Mouse (Mus musculus) embryonic facial prominence, embryonic 13.5 days (tissue): ENCODE measurements around the gene Med10. TPM values are rescaled to one million over a fixed set of nuclear protein-coding genes. Genes with fewer than 3 reads are reported as not detected.

Source experiments
- ATAC-seq: fragments of 200-750 bp; cut with Nextera tagmentation; 2 replicates; pipeline ENCODE4 v1.8.0; 2017; ENCODE audit warnings: low read depth; ENCODE audit not compliant: insufficient number of reproducible peaks, insufficient read depth, low FRiP score, low TSS enrichment
- H3K27ac ChIP-seq: fragments of 300-500 bp; sonication (generic); 2 replicates; pipeline ENCODE4 v1.5.1; 2015; ENCODE audit warnings: moderate library complexity, mild to moderate bottlenecking, inconsistent platforms
- H3K27me3 ChIP-seq: fragments of 300-500 bp; sonication (generic); 2 replicates; pipeline ENCODE4 v1.6.1; 2015; ENCODE audit warnings: mild to moderate bottlenecking, inconsistent platforms
- H3K36me3 ChIP-seq: fragments of 300-500 bp; sonication (generic); 2 replicates; pipeline ENCODE4 v1.6.1; 2015; ENCODE audit warnings: mild to moderate bottlenecking, inconsistent platforms
- H3K4me1 ChIP-seq: fragments of 300-500 bp; sonication (generic); 2 replicates; pipeline ENCODE4 v1.6.1; 2015; ENCODE audit warnings: inconsistent platforms
- H3K4me2 ChIP-seq: fragments of 300-500 bp; sonication (generic); 2 replicates; pipeline ENCODE4 v1.6.1; 2015; ENCODE audit warnings: moderate library complexity, mild to moderate bottlenecking, inconsistent platforms
- H3K4me3 ChIP-seq: fragments of 300-500 bp; sonication (generic); 2 replicates; pipeline ENCODE4 v1.5.1; 2015; ENCODE audit warnings: mild to moderate bottlenecking, inconsistent platforms
- H3K9ac ChIP-seq: fragments of 300-500 bp; sonication (generic); 2 replicates; pipeline ENCODE4 v1.6.1; 2015; ENCODE audit warnings: mild to moderate bottlenecking, inconsistent platforms
- H3K9me3 ChIP-seq: fragments of 300-500 bp; sonication (generic); 2 replicates; pipeline ENCODE4 v1.6.1; 2016; ENCODE audit warnings: inconsistent platforms
- WGBS: fragments of 180-500 bp; shearing (Covaris S2); methylation state at CpG from one replicate; pipeline ENCODE4 v1.1.7; 2015; ENCODE audit warnings: mixed read lengths; 5-methylcytosine and 5-hydroxymethylcytosine counted together
- polyA plus RNA-seq: library from polyadenylated mRNA; unstranded; fragments of >200 nt; fragmentation: Nextera tagmentation; extraction: Ambion mirVana; gene quantifications from 2 replicates; pipeline ENCODE4 v1.2.1, GENCODE M21; 2015

Gene Med10
- polyA plus RNA-seq, 1 experiment from 2014 or later, result 151 TPM

GRCm38 (mm10) chr13:69794808-69795207 lies 7.4 kb upstream of the Med10 start:
- H3K36me3 ChIP-seq, result no peaks in the 10 kb centered on the region
- no peaks in the 10 kb centered on the region for H3K4me1 ChIP-seq
- H3K9ac ChIP-seq, result no peak overlapping the region
- H3K4me2 ChIP-seq, result no peak overlapping the region
- ATAC-seq, result no peak
- H3K27me3 ChIP-seq, result peaks cover 6% of the 10 kb centered on the region
- no peak overlapping the region for H3K27ac ChIP-seq
- WGBS, result 65% methylated on average over 7 of the region's 7 CpGs
- no peaks in the 10 kb centered on the region for H3K9me3 ChIP-seq
- no peak overlapping the region for H3K4me3 ChIP-seq

DNA sequence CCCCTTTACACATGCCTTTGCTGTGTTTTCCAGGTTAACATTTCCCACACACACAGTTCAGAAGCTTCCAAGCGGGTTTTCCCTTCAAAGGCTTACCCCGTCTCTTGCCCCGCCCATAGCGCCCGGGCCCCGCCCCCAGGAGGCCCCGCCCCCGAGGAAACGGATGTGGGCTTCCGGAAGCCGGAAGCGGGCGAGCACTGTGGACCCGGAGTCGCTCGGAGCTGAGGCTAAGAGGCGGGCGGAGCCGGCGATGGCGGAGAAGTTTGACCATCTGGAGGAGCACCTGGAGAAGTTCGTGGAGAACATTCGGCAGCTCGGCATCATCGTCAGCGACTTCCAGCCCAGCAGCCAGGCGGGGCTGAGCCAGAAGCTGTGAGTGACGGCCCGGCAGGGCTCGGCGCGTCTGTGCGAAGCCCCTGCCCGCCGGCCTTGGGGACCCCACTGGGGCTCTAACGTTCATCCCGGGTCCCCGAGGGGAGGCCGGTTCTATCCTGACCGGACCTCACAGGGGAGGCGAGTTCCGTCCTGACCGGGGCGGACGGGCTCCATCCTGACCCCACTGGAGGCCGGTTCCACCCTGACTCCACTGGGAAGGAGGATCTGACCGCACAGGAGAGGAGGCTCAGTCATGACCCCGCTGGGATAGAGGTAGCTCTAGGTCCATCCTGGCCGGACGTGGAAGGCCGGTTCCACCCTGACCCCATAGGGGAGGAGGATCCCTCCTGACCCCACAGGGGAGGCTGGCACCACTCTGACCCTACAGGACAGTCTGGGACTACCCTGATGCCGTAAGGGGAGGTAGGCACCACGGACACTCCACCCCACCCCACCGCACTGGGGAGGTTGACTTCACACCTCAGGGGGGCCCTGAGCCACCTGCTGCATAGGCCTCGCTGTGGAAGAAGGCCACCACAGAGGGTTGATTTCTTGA lies 7.8 kb downstream of the Med10 start:
- no peaks in the 10 kb centered on the region for H3K9me3 ChIP-seq
- no peak overlapping the region for H3K27ac ChIP-seq
- peak; percentile 90 for ATAC-seq
- peaks cover 33% of the 10 kb centered on the region for H3K36me3 ChIP-seq
- no peaks in the 10 kb centered on the region for H3K27me3 ChIP-seq
- peak overlapping the region; percentile 95 for H3K4me3 ChIP-seq
- peaks cover 12% of the 10 kb centered on the region for H3K4me1 ChIP-seq
- H3K4me2 ChIP-seq, result peak overlapping the region; percentile 97
- peak overlapping the region; percentile 94 for H3K9ac ChIP-seq
- WGBS, result 1% methylated on average over 55 of the region's 55 CpGs

DNA sequence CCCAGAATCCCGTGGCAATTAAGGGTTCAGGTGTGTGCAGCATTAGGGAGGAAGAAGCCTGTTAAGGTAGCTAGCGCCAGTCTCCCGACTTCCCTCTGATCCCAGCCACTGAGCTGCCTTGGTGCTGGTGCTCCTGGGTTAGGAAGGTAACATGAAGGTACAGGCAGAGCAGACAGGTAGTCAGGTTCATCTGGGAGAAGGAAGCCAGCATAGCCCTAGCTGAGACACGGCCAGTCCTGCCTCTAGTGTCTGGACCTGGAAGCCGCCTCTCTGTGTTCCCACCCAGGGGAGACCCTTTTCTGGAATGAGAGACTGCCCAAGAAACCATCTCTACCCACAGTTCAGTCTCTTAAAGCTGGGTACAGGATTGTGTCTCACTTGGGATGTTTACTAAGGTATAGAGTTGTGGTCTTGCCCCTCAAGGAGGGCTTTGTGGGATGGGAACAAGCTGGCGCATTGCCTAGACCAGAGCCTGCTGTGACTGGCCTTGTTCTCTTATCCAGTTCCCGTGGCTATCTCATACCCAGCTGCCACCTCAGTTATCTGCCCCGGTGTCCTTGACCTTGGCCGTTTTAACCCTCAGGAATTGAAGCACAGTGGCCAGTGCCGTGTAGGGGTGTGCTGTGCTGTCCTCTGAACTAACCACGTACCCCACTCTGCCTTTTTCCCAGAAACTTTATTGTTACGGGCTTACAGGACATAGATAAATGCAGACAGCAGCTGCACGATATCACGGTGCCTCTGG lies 8.9 kb downstream of the Med10 start:
- Histone ChIP-seq H3K9me3 (no peaks in the 10 kb centered on the region), H3K4me1 (peaks cover 12% of the 10 kb centered on the region), H3K9ac (peak overlapping the region; percentile 94), H3K4me3 (peak overlapping the region; percentile 95), H3K4me2 (peak overlapping the region; percentile 97), H3K36me3 (peaks cover 43% of the 10 kb centered on the region), H3K27me3 (no peaks in the 10 kb centered on the region), H3K27ac (no peak overlapping the region)
- no peak for ATAC-seq
- WGBS, result 92% methylated on average over 14 of the region's 14 CpGs

DNA sequence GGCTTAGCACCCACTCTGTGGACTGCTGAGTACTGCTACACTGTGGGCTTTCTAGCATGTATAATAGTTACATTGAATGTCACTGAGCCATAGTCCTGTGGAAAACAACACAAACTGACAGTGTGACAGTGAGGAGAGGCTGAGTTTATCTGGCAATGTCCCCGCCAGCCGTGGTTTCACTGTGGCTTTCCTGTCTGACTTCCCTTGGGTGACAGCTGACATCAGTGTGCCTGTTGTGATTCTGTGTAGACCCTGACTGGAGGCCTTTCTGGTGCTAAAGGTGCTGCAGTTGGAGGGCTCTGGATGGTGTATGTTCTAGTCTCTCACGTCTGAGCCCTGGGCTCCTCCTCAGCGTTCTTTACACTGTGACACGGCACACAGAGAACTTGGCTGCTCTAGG lies 11.7 kb downstream of the Med10 start:
- Histone ChIP-seq H3K4me3 (no peak overlapping the region), H3K36me3 (peaks cover 55% of the 10 kb centered on the region), H3K27me3 (no peaks in the 10 kb centered on the region), H3K4me2 (no peak overlapping the region), H3K27ac (no peak overlapping the region), H3K9me3 (no peaks in the 10 kb centered on the region), H3K4me1 (peaks cover 12% of the 10 kb centered on the region), H3K9ac (no peak overlapping the region)
- no peak for ATAC-seq
- 94% methylated on average over 5 of the region's 5 CpGs for WGBS

DNA sequence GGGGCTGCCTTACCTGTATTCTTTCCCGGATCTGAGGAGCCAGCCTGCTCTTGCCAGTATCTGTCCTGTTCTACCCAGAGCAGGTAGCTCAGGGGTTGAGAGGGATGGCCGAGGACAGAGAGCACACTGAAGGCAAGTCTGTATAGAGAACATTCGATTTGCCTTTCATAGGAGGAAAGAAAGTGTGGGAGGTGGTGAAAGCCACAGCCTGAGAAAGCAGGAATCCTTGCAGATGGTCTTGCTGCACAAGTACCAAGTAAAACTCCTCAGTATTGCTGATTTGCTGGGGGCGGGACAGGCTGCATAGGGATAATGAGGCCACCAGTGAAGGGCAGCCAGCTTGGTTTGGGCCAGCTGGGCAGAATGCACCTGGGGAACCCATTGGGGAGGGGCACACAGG lies 16.1 kb downstream of the Med10 start:
- H3K27ac ChIP-seq, result no peak overlapping the region
- ATAC-seq, result no peak
- no peaks in the 10 kb centered on the region for H3K4me1 ChIP-seq
- peaks cover 37% of the 10 kb centered on the region for H3K36me3 ChIP-seq
- WGBS, result 88% methylated on average over 4 of the region's 4 CpGs
- H3K4me3 ChIP-seq, result no peak overlapping the region
- no peaks in the 10 kb centered on the region for H3K9me3 ChIP-seq
- no peak overlapping the region for H3K9ac ChIP-seq
- H3K27me3 ChIP-seq, result no peaks in the 10 kb centered on the region
- H3K4me2 ChIP-seq, result no peak overlapping the region

GRCm38 (mm10) chr13:69821169-69821822 lies 19.1 kb downstream of the Med10 start:
- no peak for ATAC-seq
- H3K9ac ChIP-seq, result no peak overlapping the region
- no peaks in the 10 kb centered on the region for H3K9me3 ChIP-seq

DNA sequence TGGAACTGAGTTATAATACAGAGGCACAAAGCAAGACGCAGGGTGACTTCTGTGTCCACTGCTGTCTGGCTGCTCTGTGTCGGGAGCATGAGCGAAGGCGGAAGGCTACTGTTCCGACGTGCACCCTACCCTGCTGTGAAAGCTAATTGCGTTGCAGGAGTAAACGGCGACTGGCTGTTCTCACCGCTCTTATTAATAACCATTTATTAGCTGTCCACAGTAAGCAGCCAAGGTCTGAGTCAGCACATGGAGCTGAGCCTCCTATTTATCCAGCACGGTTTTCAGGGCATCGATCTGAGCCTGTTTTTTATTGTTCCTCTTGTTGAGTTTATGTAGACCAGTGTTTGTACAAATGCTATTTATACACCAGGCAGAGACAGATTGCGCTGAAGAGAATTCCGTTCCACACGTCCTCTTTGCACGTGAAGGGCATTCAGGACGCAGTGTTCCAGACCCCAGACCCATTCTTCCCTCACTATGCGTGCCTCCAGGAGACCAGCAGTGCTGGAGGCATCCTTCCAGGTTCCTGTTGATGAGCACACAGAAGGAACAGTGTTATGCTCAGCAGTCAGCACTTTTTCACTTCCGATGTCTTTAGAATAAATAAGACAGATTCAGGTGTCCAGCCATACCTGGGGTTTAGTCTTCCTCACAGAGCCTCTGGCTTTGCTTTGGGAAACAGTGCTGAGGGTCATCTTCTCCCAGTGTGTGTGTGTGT lies 21.9 kb downstream of the Med10 start:
- Histone ChIP-seq H3K27ac (no peak overlapping the region), H3K36me3 (no peaks in the 10 kb centered on the region), H3K9me3 (no peaks in the 10 kb centered on the region), H3K4me2 (no peak overlapping the region), H3K4me1 (no peaks in the 10 kb centered on the region), H3K4me3 (no peak overlapping the region), H3K27me3 (peaks cover 6% of the 10 kb centered on the region; the same call in 1 of the 2 replicates), H3K9ac (no peak overlapping the region)
- ATAC-seq, result no peak
- WGBS, result 84% methylated on average over 19 of the region's 19 CpGs

More at GRCm38 (mm10) chr13:69821169-69821822, 19.1 kb downstream of the Med10 start:
- Histone ChIP-seq H3K36me3 (peaks cover 10% of the 10 kb centered on the region), H3K4me3 (no peak overlapping the region), H3K27ac (no peak overlapping the region), H3K4me1 (no peaks in the 10 kb centered on the region), H3K27me3 (no peaks in the 10 kb centered on the region), H3K4me2 (no peak overlapping the region)
- WGBS, result 59% methylated on average over 3 of the region's 3 CpGs

DNA sequence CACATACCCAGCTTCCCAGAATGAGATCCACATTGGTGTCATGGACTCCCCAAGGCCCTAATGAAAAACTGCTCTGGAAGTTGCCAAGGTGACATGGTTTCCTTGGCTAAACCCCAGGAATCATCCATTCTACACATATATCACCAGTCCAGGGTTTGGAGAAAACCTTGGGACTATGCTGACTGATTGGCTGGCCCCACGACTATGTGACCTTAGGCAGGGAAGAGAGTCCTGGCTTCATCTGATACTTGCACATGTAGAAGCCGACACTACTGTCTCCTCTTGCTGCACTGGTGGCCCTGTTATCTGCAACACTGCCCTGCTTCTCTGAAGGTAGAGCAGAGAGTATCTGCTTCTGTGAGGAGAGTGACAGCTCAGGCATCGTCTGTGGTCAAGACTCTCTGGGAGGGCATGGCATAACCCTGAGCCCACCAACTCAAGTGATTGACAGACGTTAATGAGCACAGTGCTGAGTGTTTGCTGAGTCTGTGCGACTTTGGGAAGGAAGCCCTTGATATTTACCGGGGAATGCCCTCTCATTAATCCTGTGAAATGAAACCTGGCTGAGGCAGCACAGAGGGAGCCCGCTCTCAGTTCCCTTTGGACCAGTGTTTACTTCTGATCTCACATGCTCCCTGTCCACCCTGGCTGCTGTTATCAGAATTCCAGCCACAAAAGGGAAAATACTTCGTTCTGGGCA lies 23.4 kb downstream of the Med10 start:
- Histone ChIP-seq H3K27me3 (peaks cover 6% of the 10 kb centered on the region; the same call in 1 of the 2 replicates), H3K4me1 (no peaks in the 10 kb centered on the region), H3K9ac (no peak overlapping the region), H3K4me3 (no peak overlapping the region), H3K36me3 (no peaks in the 10 kb centered on the region), H3K9me3 (no peaks in the 10 kb centered on the region), H3K4me2 (no peak overlapping the region), H3K27ac (no peak overlapping the region)
- no peak for ATAC-seq
- 59% methylated on average over 8 of the region's 8 CpGs for WGBS

DNA sequence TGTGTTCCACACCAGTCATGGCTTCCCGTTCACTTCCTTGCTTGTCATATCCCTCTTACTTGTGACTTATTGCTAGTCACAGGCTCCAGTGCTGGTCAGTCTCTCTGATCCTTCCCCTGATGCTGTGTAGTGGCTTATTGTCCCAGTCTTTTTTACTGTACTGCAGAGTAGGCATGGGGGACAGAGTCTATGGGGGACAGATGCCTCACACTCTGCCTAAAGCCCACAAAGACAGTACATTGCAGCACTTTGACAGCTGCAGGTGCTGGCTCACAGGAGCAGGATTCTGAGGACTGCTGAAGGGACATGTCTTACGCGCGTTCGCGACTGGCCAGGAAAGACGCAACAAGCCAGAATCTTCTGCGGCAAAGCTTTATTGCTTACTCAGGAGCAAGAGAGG lies 28.4 kb downstream of the Med10 start:
- Histone ChIP-seq H3K4me3 (no peak overlapping the region), H3K9me3 (no peaks in the 10 kb centered on the region), H3K4me2 (no peak overlapping the region), H3K27me3 (peaks cover 6% of the 10 kb centered on the region; the same call in 1 of the 2 replicates), H3K27ac (no peak overlapping the region), H3K4me1 (no peaks in the 10 kb centered on the region), H3K36me3 (no peaks in the 10 kb centered on the region), H3K9ac (no peak overlapping the region)
- 92% methylated on average over 8 of the region's 8 CpGs for WGBS
- ATAC-seq, result no peak

GRCm38 (mm10) chr13:69832578-69832977 lies 30.4 kb downstream of the Med10 start:
- H3K9ac ChIP-seq, result no peak overlapping the region
- no peaks in the 10 kb centered on the region for H3K4me1 ChIP-seq
- no peaks in the 10 kb centered on the region for H3K36me3 ChIP-seq
- H3K9me3 ChIP-seq, result no peaks in the 10 kb centered on the region
- H3K4me3 ChIP-seq, result no peak overlapping the region
- H3K27ac ChIP-seq, result no peak overlapping the region
- peaks cover under 1% of the 10 kb centered on the region; the same call in 1 of the 2 replicates for H3K27me3 ChIP-seq
- H3K4me2 ChIP-seq, result no peak overlapping the region
- WGBS, result 82% methylated on average over 9 of the region's 9 CpGs
- ATAC-seq, result no peak
